In the genomic region with DNA sequence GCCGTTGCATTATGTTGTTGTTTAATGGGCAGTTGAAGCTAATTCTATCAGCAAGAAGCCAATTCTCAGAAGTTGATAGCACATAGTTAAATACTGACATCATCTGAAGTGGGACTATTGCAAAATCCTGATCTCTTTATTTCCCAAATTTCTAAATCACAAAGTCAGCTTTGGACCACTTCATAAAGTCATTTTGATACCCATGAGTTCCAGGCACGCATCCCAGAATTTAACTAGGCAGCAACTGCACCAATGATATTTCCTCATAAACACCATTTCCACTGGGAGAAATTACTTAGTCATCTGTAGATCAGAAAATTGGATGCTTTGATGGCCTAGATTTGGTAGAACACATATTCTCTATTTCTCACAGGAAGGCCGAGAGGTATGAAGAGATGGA, we compare ENCODE assay signal across 13 mouse cellular contexts.
A peak's percentile ranks its signal among the peaks of the same experiment; 100 is the strongest.
DNase-seq lines count a peak whose midpoint lies in the region.
"Had no signal": no experiment of that assay in that cellular context is flagged by ENCODE, and none has a peak within 500 bp of the region (broad histone marks: within the 10 kb centered on the region; RNA-seq: fewer than 3 reads in every experiment).

No protein-coding gene starts in this region.

- intact Hi-C loops in heart, postnatal 36 days (cut with DNase I), result no loop called here
- intact Hi-C loops in left cerebral cortex, postnatal 4 days (cut with DNase I), result no loop called here
- intact Hi-C loops in left cerebral cortex, postnatal 25 days (cut with DNase I), result no loop called here

- peak; percentile 10 for DNase-seq in lung, postnatal 10 days
- DNase-seq in lung, postnatal 4 days, result no peak
- peak; percentile 22 for DNase-seq in adipocyte (ENCODE audit: low spot score)
- peak; percentile 8 for DNase-seq in gastrocnemius, postnatal 10 days
- peak; percentile 16 to 19 for DNase-seq in heart, postnatal 36 days
- no peak for DNase-seq in left cerebral cortex, postnatal 4 days
- no peak for DNase-seq in left cerebral cortex, postnatal 25 days (ENCODE audit: low spot score in 2 of 2)
- DNase-seq in cerebellum, postnatal 14 days, result no peak
- DNase-seq: cerebellum, adult 2 months; layer of hippocampus, postnatal 36 days; liver, embryonic 13.5 days; right cerebral cortex, postnatal 14 days; thymus, postnatal 4 days had no signal

Comparison
In these comparisons a context has a peak if more than half of its experiments do, and no peak if none do; other contexts are left out.
1. DNase-seq: peak in lung, postnatal 10 days (single experiment), adipocyte (single experiment), gastrocnemius, postnatal 10 days (single experiment) and heart, postnatal 36 days (2 of 2); none in lung, postnatal 4 days (0 of 2), left cerebral cortex, postnatal 4 days (single experiment), left cerebral cortex, postnatal 25 days (0 of 2) and cerebellum, postnatal 14 days (0 of 2).